Mouse (Mus musculus) liver, adult 2 months (tissue): ENCODE results near the gene Gpr65.

ENCODE experiments used
- CTCF ChIP-seq: fragments of 200-500 bp; IDR thresholded peaks from 2 replicates; pipeline ENCODE4 v1.5.1; 2011; ENCODE audit warnings: low read depth, low read length, control low read depth
- POLR2A ChIP-seq: fragments of 200-500 bp; IDR thresholded peaks from 2 replicates; pipeline ENCODE4 v1.6.1; 2011; ENCODE audit warnings: low read length, control low read depth; ENCODE audit not compliant: insufficient read depth; ENCODE audit errors: extremely low read depth

DNA sequence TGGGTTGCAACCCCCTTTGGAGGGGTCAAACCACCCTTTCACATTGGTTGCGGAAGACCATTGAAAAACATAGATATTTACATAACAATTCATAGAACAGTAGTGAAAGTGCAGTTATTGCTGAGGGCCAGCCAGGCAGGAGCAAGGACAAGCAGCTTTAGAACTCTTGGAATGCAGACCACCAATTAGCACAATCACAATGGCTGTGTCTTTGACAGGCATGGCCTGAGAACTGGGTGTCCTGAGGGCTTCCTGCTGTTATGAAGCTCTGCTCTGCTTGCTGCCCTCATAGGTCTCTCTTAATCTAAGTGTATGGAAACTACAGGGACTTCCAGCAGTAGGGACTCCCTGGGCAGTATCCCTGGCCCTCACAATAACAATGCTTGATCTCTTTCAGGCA is 34.6 kb downstream of the Gpr65 start:
- TF ChIP-seq CTCF (no peak), POLR2A (no peak)
